Mouse (Mus musculus): Measurements from ENCODE around the gene 4933424G06Rik. TPM values are rescaled to one million over a fixed set of nuclear protein-coding genes. Genes with fewer than 3 reads are reported as not detected.
A peak's percentile ranks its signal among the peaks of the same experiment; 100 is the strongest.

4933424G06Rik gene
- polyA plus RNA-seq, 1 experiment = not detected

DNA sequence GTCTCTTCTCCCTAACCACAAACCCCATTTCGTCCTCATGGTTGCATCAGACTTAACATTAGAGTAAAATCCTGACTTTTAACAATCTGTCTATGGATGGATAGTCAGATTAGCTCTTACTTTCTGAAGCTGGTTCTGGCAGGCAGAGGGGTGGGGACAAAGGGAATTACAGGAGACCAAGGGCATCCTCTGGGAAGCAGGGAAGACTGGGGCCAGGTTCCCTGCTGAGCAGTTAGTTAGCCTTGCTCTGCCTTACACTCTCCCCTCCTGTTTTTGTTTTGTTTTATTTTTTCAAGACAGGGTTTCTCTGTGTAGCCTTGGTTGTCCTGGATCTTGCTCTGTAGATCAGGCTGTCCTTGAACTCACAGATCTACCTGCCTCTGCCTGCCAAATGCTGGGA lies 60.0 kb downstream of the 4933424G06Rik start:
- DNase-seq (ENCODE audit: low read depth) = no peak

- no peak for DNase-seq (ENCODE audit: low read depth)
Measured at GRCm38 (mm10) chr1:36770998-36771397, 61.0 kb downstream of the 4933424G06Rik start.

DNA sequence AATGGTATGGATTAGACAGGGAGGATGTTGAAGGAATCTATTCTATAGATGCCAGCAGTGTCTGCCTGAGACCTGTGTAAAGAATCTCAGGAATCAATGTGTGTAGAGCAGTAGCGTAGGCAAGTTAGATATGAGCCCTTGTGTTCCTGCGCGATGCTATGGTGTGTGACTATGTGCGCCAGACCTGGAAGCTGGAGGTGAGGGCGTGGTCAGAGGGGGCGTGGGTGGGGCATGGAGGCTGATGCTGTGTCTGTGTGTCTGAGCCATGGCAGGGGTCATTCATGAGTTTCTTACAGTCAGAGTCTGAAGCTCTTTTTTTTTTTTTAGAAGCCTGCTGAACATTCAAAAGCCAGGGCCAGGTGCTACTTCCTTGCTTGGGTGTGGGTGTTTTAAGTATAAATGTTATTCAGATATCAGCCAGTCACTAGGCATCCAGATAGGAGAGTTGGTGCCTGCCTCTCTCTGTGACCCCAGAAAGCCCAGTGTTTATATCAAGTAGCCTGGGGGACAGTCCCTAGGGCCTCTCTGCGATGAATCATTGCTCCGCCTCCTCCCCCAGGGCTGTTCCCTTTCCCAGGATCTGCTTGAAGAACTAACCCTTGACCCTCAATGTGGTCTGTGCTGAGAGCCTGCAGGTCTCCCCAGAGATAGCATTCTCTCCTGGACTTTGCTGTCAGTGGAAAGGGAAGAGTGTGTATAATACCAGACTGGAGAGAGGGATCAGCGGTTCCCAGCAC lies 62.4 kb downstream of the 4933424G06Rik start:
- no peak for DNase-seq (ENCODE audit: low read depth)

- DNase-seq (ENCODE audit: low read depth) = no peak
Measured at GRCm38 (mm10) chr1:36780793-36781192, 70.8 kb downstream of the 4933424G06Rik start.

GRCm38 (mm10) chr1:36782476-36782875 lies 72.5 kb downstream of the 4933424G06Rik start:
- DNase-seq (ENCODE audit: low read depth) = no peak

- DNase-seq (ENCODE audit: low read depth) = peak; percentile 31
Measured at GRCm38 (mm10) chr1:36784365-36785134, 74.6 kb downstream of the 4933424G06Rik start.

- DNase-seq (ENCODE audit: low read depth) = no peak
Measured at GRCm38 (mm10) chr1:36785238-36785641, 75.3 kb downstream of the 4933424G06Rik start.

GRCm38 (mm10) chr1:36786377-36786776 lies 76.4 kb downstream of the 4933424G06Rik start:
- DNase-seq (ENCODE audit: low read depth) = no peak

GRCm38 (mm10) chr1:36789416-36789815 lies 79.5 kb downstream of the 4933424G06Rik start:
- DNase-seq (ENCODE audit: low read depth) = no peak

DNA sequence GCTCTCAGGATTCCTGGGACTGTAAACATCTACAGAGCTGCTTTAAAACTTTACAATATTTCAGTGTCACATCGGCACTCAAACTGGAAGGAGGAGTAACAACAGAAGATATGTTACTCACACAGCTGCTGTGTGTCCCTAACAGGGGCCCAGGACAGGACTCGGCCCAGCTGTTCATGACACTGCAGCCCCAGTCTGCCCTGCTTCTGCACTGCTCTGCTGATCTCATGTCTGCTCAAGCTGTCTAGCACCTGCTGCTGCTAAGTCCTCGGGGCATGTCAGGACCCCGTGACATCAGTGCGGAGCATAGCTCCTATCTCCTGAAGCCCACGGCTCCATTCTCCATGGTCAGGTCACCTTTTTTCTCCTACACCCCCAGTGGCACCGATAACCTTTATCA lies 86.8 kb downstream of the 4933424G06Rik start:
- no peak for DNase-seq (ENCODE audit: low read depth)

DNA sequence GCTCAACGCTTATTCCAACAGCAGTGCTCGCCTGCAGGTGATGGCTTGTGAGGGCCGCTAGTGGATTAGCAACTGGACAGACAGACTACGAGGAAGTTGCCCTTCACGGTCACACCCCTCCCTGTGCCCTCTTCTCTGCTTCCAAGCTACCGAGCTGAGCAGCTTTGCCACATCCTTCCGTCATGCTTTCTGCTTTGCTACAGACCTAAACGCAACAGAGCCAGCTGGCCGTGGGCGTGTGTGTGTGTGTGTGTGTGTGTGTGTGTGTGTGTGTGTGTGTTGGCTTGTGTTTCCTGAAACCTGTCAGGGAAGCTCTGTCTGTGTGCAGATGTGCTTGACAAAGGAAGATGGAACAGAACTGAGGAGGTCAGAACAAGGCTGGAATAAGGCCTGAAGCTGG lies 87.5 kb downstream of the 4933424G06Rik start:
- no peak for DNase-seq (ENCODE audit: low read depth)

- no peak for DNase-seq (ENCODE audit: low read depth)
Measured at GRCm38 (mm10) chr1:36800379-36801011, 90.5 kb downstream of the 4933424G06Rik start.

DNA sequence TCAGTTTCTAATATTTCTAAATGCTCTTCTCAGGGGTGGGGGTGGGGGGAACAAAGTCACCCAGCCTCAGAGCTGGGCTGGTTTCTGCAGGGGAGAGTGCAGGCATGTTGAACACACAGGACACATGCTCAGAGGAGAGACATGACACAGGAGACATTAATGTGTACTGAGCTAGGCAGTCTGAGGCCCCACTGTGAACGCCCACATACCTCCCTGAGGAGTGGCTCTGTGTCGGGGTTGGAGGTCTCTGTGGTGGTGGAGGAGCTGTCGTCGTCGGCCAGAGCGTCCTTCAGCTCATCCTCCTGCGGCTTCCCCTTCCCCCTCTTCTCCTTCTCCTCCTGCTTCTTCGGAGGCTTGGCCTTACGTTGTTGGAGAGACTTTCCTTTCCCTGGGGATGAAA lies 94.3 kb downstream of the 4933424G06Rik start:
- DNase-seq (ENCODE audit: low read depth) = no peak

DNA sequence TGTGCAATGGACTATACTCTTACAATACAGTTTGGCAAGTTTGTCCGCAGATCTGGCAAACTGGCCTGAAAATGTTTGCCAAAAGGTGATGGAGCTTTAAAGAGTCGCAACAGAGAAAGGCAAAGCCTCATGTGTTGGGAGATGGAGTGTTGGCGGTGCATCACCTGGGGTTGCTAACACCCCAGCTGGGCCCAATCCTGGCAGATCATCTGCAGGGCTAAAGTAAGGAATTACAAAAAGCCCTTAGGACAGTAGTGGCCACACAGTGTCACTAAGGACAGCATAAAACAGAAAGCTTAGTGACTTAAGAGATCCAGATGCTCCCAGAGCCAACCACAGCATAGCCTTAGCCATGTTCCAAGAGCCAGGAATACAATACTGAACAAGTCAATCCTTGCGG lies 94.9 kb downstream of the 4933424G06Rik start:
- peak; percentile 76 for DNase-seq (ENCODE audit: low read depth)

- DNase-seq (ENCODE audit: low read depth) = no peak
Measured at GRCm38 (mm10) chr1:36806181-36806905, 96.4 kb downstream of the 4933424G06Rik start.

DNA sequence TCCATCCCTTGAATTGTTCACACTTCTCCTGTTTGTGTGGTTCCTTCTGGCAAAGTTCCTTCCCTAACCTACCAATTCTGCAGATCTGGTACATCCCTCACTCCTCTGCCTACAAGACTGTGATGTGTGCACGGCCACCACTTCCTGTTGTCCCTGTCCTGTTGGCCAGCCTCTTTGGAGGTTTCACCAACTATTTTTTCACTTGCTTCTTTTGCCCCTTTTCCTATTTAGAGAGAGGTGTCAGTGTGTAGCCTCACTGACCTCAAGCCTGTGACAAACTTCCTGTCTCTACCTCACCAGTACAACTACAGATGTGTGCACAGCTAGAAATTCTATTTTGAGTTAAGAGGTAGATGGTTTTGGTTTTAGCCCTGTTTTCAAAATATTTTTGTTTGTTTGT lies 97.1 kb downstream of the 4933424G06Rik start:
- DNase-seq (ENCODE audit: low read depth) = no peak

Other genes with a start within 250 kb of the 4933424G06Rik start
- 5.5 and 6.0 TPM in 2 replicates for gene Cnnm4, start 238.5 kb upstream of the 4933424G06Rik start, polyA plus RNA-seq (2012; rRNA removed)
- gene Cnnm3, start 198.3 kb upstream of the 4933424G06Rik start, polyA plus RNA-seq (2012; rRNA removed) = 19.3 and 25.6 TPM in 2 replicates
- 9.3 and 13.5 TPM in 2 replicates for gene Ankrd23, start 173.3 kb upstream of the 4933424G06Rik start, polyA plus RNA-seq (2012; rRNA removed)
- gene Gm42417, start 170.7 kb upstream of the 4933424G06Rik start, polyA plus RNA-seq (2012; rRNA removed) = not detected in 2 replicates
- gene Ankrd39, start 162.7 kb upstream of the 4933424G06Rik start, polyA plus RNA-seq (2012; rRNA removed) = 17.7 and 19.5 TPM in 2 replicates
- gene Sema4c, start 151.8 kb upstream of the 4933424G06Rik start, polyA plus RNA-seq (2012; rRNA removed) = 20.6 and 21.9 TPM in 2 replicates
- 6.8 and 10.5 TPM in 2 replicates for gene Fam178b, start 27.0 kb upstream of the 4933424G06Rik start, polyA plus RNA-seq (2012; rRNA removed)
- 453 and 480 TPM in 2 replicates for gene Cox5b, start 18.7 kb upstream of the 4933424G06Rik start, polyA plus RNA-seq (2012; rRNA removed)
- 102 and 123 TPM in 2 replicates for gene Actr1b, start 4.3 kb downstream of the 4933424G06Rik start, polyA plus RNA-seq (2012; rRNA removed)
- gene Zap70, start 51.6 kb downstream of the 4933424G06Rik start, polyA plus RNA-seq (2012; rRNA removed) = 16.6 and 19.2 TPM in 2 replicates
- 14.3 and 21.3 TPM in 2 replicates for gene Tmem131, start 233.5 kb downstream of the 4933424G06Rik start, polyA plus RNA-seq (2012; rRNA removed)

All from gonadal fat pad, adult 2 months (tissue).